Mouse (Mus musculus) inflammation-experienced regulatory T-cells, adult 16 weeks (primary cell): ENCODE data around the gene Scgb2a2. TPM values are rescaled to one million over a fixed set of nuclear protein-coding genes. Genes with fewer than 3 reads are reported as not detected.

ENCODE experiments used
- polyA plus RNA-seq: library from polyadenylated mRNA; unstranded; fragments of 100-300 nt; shearing (Covaris generic); gene quantifications from one replicate; pipeline ENCODE4 v1.2.1, GENCODE M21; 2017

Gene Scgb2a2
- polyA plus RNA-seq, result not detected

GRCm38 (mm10) chr19:9847262-9847661 lies at the start of gene Scgb2a2:
TSS of gene Scgb2a2 (plus strand) at chr19:9847562.

GRCm38 (mm10) chr19:9899072-9899779 lies 51.9 kb downstream of the Scgb2a2 start, which contains the start of gene Incenp:
TSS of gene Incenp (minus strand) at chr19:9899551.

Other genes starting within 250 kb of the Scgb2a2 start
- gene Incenp, start 52.0 kb downstream of the Scgb2a2 start, polyA plus RNA-seq, result 58.2 TPM
- gene Fth1, start 133.0 kb downstream of the Scgb2a2 start, polyA plus RNA-seq, result 2,424 TPM
- 0.28 TPM for gene Best1, start 154.1 kb downstream of the Scgb2a2 start, polyA plus RNA-seq
- gene Rab3il1, start 154.1 kb downstream of the Scgb2a2 start, polyA plus RNA-seq, result 0.96 TPM
- gene Fads3, start 194.0 kb downstream of the Scgb2a2 start, polyA plus RNA-seq, result not detected